Mouse (Mus musculus) liver, embryonic 14.5 days (tissue): ENCODE measurements around the gene Fam131b.

Source experiments
- CTCF ChIP-seq: IDR thresholded peaks from 2 replicates; pipeline ENCODE4 v1.5.1; 2016; ENCODE audit warnings: antibody characterized with exemption, low read depth, control low read depth
- EP300 ChIP-seq: IDR thresholded peaks from 2 replicates; pipeline ENCODE4 v1.6.1; 2016; ENCODE audit warnings: antibody characterized with exemption, low read depth

DNA sequence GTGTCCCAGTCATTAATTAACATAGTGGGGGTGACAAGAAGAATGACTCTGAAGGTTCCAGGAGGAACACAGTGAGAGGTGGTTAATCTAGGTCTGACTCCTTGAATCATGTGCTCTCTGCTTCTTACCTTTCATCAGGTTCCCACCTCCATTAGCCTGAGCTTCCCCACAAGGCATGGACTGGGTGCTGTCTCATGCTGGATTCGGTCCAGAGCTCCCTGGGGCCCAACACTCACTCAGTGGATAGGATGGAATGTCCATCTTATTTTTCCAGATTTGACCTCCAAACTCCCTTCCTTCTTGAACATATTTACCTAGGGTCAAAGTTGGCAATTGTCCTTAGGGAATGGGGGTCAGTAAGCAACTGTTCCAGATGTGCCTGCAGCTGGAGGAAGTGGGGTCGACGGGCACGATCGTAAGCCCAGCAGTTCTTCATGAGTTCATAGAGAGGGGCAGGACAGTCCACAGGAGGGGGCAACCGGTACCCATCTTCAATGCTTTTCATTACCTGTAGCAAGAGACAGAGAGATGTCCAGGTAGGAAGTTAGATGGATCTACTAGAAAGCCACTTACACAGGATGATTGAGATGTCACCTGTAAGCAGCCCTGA is 35.9 kb upstream of the Fam131b start:
- TF ChIP-seq EP300 (no peak), CTCF (no peak)
